Mouse (Mus musculus) CH12.LX (cell line): ENCODE results near the gene Rdm1.

Experiments used
- CHD1 ChIP-seq: IDR thresholded peaks from 2 replicates; pipeline ENCODE4 v1.6.1; 2012; ENCODE audit warnings: low read depth, low read length, improper control_type of control experiment, inconsistent platforms
- POLR2A ChIP-seq: IDR thresholded peaks from 2 replicates; pipeline ENCODE4 v1.6.1; 2011; ENCODE audit warnings: low read depth, mild to moderate bottlenecking, improper control_type of control experiment, low read length

GRCm38 (mm10) chr11:101675349-101675748 is 48.4 kb downstream of the Rdm1 start:
- TF ChIP-seq POLR2A: no peak
- TF ChIP-seq CHD1: no peak
